Mouse (Mus musculus): Measurements from ENCODE around the gene Cdkn1b.

GRCm38 (mm10) chr6:134872236-134872635 is 48.0 kb upstream of the Cdkn1b start:
- no peak for TF ChIP-seq CTCF (IDR thresholded peaks at IDR 0.05)
- no peak for TF ChIP-seq EP300 (IDR thresholded peaks at IDR 0.05; ENCODE audit: insufficient read depth, low read depth, low read length)

Measured in heart, adult 2 months (tissue).